Mouse (Mus musculus) T-helper 17 cell (primary cell): ENCODE data around the gene Sdk2.

Experiments
- in situ Hi-C, 2 experiments: fragments of 300-600 bp; cut with MboI, MseI; formaldehyde crosslinking; loops; 1 replicate in 1 of 2; 2 replicates in 1 of 2; pipeline ENCODE4 v1.15.1; 2025; ENCODE audit warnings: high pct_unique_total_duplicates in 2 of 2

Gene Sdk2

GRCm38 (mm10) chr11:113795846-113796245, 271.0 kb downstream of the Sdk2 start:
- in situ Hi-C loops, result loop anchor here in 1 of 2 experiments (5.0 kb wide), 1 partner anchor 49 kb away; no protein-coding TSS in a partner anchor

- in situ Hi-C loops, result no loop called here
Observed at GRCm38 (mm10) chr11:113791357-113792215, 275.3 kb downstream of the Sdk2 start.

GRCm38 (mm10) chr11:113789101-113789500, 277.7 kb downstream of the Sdk2 start:
- in situ Hi-C loops, result no loop called here

GRCm38 (mm10) chr11:113788183-113788789, 278.6 kb downstream of the Sdk2 start:
- in situ Hi-C loops, result no loop called here

- in situ Hi-C loops, result no loop called here
Observed at GRCm38 (mm10) chr11:113787432-113788182, 279.2 kb downstream of the Sdk2 start.

GRCm38 (mm10) chr11:113787009-113787408, 279.8 kb downstream of the Sdk2 start:
- in situ Hi-C loops, result no loop called here

- in situ Hi-C loops, result no loop called here
Observed at GRCm38 (mm10) chr11:113786395-113786794, 280.5 kb downstream of the Sdk2 start.

- in situ Hi-C loops, result no loop called here
Observed at GRCm38 (mm10) chr11:113785406-113786171, 281.3 kb downstream of the Sdk2 start.

GRCm38 (mm10) chr11:113784656-113785396, 282.0 kb downstream of the Sdk2 start:
- in situ Hi-C loops, result no loop called here

- in situ Hi-C loops, result no loop called here
Observed at GRCm38 (mm10) chr11:113782496-113782895, 284.4 kb downstream of the Sdk2 start.

- in situ Hi-C loops, result no loop called here
Observed at GRCm38 (mm10) chr11:113782006-113782405, 284.8 kb downstream of the Sdk2 start.

- in situ Hi-C loops, result no loop called here
Observed at GRCm38 (mm10) chr11:113779680-113780041, 287.2 kb downstream of the Sdk2 start.

GRCm38 (mm10) chr11:113778733-113779679, 287.8 kb downstream of the Sdk2 start:
- in situ Hi-C loops, result no loop called here

GRCm38 (mm10) chr11:113777878-113778464, 288.9 kb downstream of the Sdk2 start:
- in situ Hi-C loops, result no loop called here

GRCm38 (mm10) chr11:113776851-113777511, 289.9 kb downstream of the Sdk2 start:
- in situ Hi-C loops, result no loop called here

- in situ Hi-C loops, result no loop called here
Observed at GRCm38 (mm10) chr11:113774773-113775172, 292.1 kb downstream of the Sdk2 start.

GRCm38 (mm10) chr11:113773191-113773590, 293.7 kb downstream of the Sdk2 start:
- in situ Hi-C loops, result no loop called here

GRCm38 (mm10) chr11:113771187-113771586, 295.7 kb downstream of the Sdk2 start:
- in situ Hi-C loops, result no loop called here

GRCm38 (mm10) chr11:113768356-113768755, 298.5 kb downstream of the Sdk2 start:
- in situ Hi-C loops, result no loop called here
